Mouse (Mus musculus) thymus, adult 2 months (tissue): ENCODE results near the gene Otulinl.

Experiments
- CTCF ChIP-seq: fragments of 200-500 bp; IDR thresholded peaks from 2 replicates; pipeline ENCODE4 v1.5.1; 2012; ENCODE audit warnings: mild to moderate bottlenecking, control low read depth, low read length, moderate library complexity, borderline replicate concordance; ENCODE audit not compliant: control insufficient read depth, poor library complexity, insufficient read depth; ENCODE audit errors: extremely low read depth
- POLR2A ChIP-seq: fragments of 200-500 bp; IDR thresholded peaks from 2 replicates; pipeline ENCODE4 v1.6.1; 2012; ENCODE audit warnings: mild to moderate bottlenecking, low read length, control low read depth, moderate library complexity; ENCODE audit not compliant: control insufficient read depth, poor library complexity, insufficient read depth; ENCODE audit errors: extremely low read depth

- no peak for TF ChIP-seq CTCF
- TF ChIP-seq POLR2A: no peak
Observed at GRCm38 (mm10) chr15:27657866-27658265, 23.5 kb downstream of the Otulinl start.
